Mouse (Mus musculus) myocyte (in vitro differentiated cells): Measurements from ENCODE around the gene Cnppd1.

Experiments used
- CEBPB ChIP-seq: IDR thresholded peaks from 2 replicates; pipeline ENCODE4 v1.6.1; 2011; ENCODE audit warnings: mild to moderate bottlenecking, moderate library complexity; ENCODE audit not compliant: poor library complexity, insufficient read depth, severe bottlenecking
- MYOG ChIP-seq, 3 experiments: IDR thresholded peaks; one replicate each; pipeline ENCODE4 v1.6.1; 2011; ENCODE audit warnings: control low read depth in 2 of 3, low read depth in 2 of 3, mild to moderate bottlenecking in 2 of 3; ENCODE audit not compliant: insufficient read length in 2 of 3, control insufficient read depth in 1 of 3, insufficient read depth in 1 of 3
- POLR2A ChIP-seq: IDR thresholded peaks from one replicate; pipeline ENCODE4 v1.6.1; 2011; ENCODE audit warnings: low read depth, mild to moderate bottlenecking, control low read depth, moderate library complexity; ENCODE audit not compliant: insufficient read length
- TCF12 ChIP-seq: IDR thresholded peaks from one replicate; pipeline ENCODE4 v1.6.1; 2011; ENCODE audit warnings: mild to moderate bottlenecking, control low read depth; ENCODE audit not compliant: poor library complexity, insufficient read depth, severe bottlenecking

DNA sequence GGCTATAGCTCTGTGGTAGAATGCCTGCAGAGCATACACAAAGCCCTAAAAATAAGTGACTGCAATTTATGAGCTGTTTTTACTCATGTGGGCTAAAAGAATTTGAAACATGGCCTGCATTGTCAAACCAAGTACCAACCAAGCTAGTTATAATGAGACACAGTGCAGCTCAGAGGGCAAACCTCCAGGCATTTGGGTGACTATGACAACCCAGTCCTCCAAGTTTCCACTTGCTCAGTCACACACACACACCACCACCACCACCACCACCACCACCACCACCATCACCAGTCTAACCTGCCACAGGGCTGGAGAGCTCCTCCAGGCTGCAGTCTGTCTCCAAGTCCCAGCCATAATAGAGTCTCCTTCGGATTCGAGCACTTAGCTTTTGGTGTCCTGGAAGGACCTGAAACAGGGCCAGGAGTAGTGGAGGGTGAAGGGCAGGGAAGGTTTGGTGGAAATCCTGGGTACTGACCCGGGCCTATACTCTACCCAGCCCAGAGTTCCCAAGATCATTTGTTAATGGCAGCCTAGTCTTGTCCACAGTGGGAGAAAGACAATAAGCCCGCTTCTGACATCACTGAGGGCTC, 1.8 kb downstream of the Cnppd1 start:
- no peak for TF ChIP-seq CEBPB
- TF ChIP-seq POLR2A = peak; percentile 23
- TF ChIP-seq MYOG (IDR thresholded peaks at IDR 0.05; ENCODE audit: control insufficient read depth in 1 of 3, insufficient read depth in 1 of 3, insufficient read length in 2 of 3, low read depth in 2 of 3) = no peak
- TF ChIP-seq TCF12 = no peak
